Mouse (Mus musculus) kidney, adult 18-20 months (tissue): Measurements from ENCODE around the gene Rtn1.
A peak's percentile ranks its signal among the peaks of the same experiment; 100 is the strongest.
"Not testable (repeated sequence)": the region's sequence is repeated elsewhere in the genome, so short reads cannot be mapped to it uniquely, and the experiment has no call there.

Experiments used
- DNase-seq: peaks from one replicate; pipeline ENCODE4 v3.0.0; 2021

Rtn1 gene

GRCm38 (mm10) chr12:72323778-72324177, 85.1 kb downstream of the Rtn1 start:
- no peak for DNase-seq

- no peak for DNase-seq
These were observed 93.0 kb downstream of the Rtn1 start for GRCm38 (mm10) chr12:72315732-72316465.

GRCm38 (mm10) chr12:72310818-72311217, 98.0 kb downstream of the Rtn1 start:
- no peak for DNase-seq

- no peak for DNase-seq
These were observed 100.3 kb downstream of the Rtn1 start for GRCm38 (mm10) chr12:72308506-72308905.

- DNase-seq, result no peak
These were observed 102.6 kb downstream of the Rtn1 start for GRCm38 (mm10) chr12:72306281-72306680.

GRCm38 (mm10) chr12:72305421-72305820, 103.4 kb downstream of the Rtn1 start:
- no peak for DNase-seq

GRCm38 (mm10) chr12:72304985-72305384, 103.9 kb downstream of the Rtn1 start:
- no peak for DNase-seq

GRCm38 (mm10) chr12:72304347-72304688, 104.5 kb downstream of the Rtn1 start:
- DNase-seq, result no peak

GRCm38 (mm10) chr12:72303624-72304346, 105.1 kb downstream of the Rtn1 start:
- no peak for DNase-seq

- no peak for DNase-seq
These were observed 107.4 kb downstream of the Rtn1 start for GRCm38 (mm10) chr12:72301431-72301830.

- no peak for DNase-seq
These were observed 107.9 kb downstream of the Rtn1 start for GRCm38 (mm10) chr12:72300971-72301370.

GRCm38 (mm10) chr12:72298222-72298621, 110.6 kb downstream of the Rtn1 start:
- no peak for DNase-seq

GRCm38 (mm10) chr12:72296552-72296951, 112.3 kb downstream of the Rtn1 start:
- DNase-seq, result no peak

- DNase-seq, result not testable (repeated sequence)
These were observed 115.7 kb downstream of the Rtn1 start for GRCm38 (mm10) chr12:72293185-72293584.

- DNase-seq, result no peak
These were observed 116.3 kb downstream of the Rtn1 start for GRCm38 (mm10) chr12:72292566-72292965.

- DNase-seq, result no peak
These were observed 117.6 kb downstream of the Rtn1 start for GRCm38 (mm10) chr12:72291266-72291665.

- peak; percentile 5 for DNase-seq
These were observed 120.6 kb downstream of the Rtn1 start for GRCm38 (mm10) chr12:72288215-72288614.

GRCm38 (mm10) chr12:72287332-72288004, 121.4 kb downstream of the Rtn1 start:
- DNase-seq, result no peak

GRCm38 (mm10) chr12:72285366-72286345, 123.2 kb downstream of the Rtn1 start:
- no peak for DNase-seq

- no peak for DNase-seq
These were observed 124.3 kb downstream of the Rtn1 start for GRCm38 (mm10) chr12:72284576-72284975.

GRCm38 (mm10) chr12:72279129-72279875, 129.6 kb downstream of the Rtn1 start:
- no peak for DNase-seq
